Mouse (Mus musculus) heart, adult 2 months (tissue): ENCODE results near the gene Zmiz1. TPM values are rescaled to one million over a fixed set of nuclear protein-coding genes. Genes with fewer than 3 reads are reported as not detected.

Source experiments
- DNase-seq, 2 experiments: peaks; one replicate each; pipeline ENCODE4 v3.0.0; 2021
- H3K27ac ChIP-seq: fragments of 200-600 bp; 2 replicates; pipeline ENCODE4 v1.8.1; 2022
- H3K27me3 ChIP-seq: fragments of 200-500 bp; 2 replicates; pipeline ENCODE4 v1.6.1; 2012; ENCODE audit warnings: mild to moderate bottlenecking, low read length, inconsistent platforms, mixed read lengths; ENCODE audit not compliant: control insufficient read depth, insufficient read depth
- H3K36me3 ChIP-seq: fragments of 200-500 bp; 2 replicates; pipeline ENCODE4 v1.6.1; 2012; ENCODE audit warnings: low read length, inconsistent platforms; ENCODE audit not compliant: control insufficient read depth, insufficient read depth
- H3K4me1 ChIP-seq: fragments of 200-500 bp; 2 replicates; pipeline ENCODE4 v1.6.1; 2011; ENCODE audit warnings: low read length; ENCODE audit not compliant: control insufficient read depth, insufficient read depth
- H3K4me3 ChIP-seq: fragments of 200-600 bp; 2 replicates; pipeline ENCODE4 v1.8.1; 2022
- H3K79me2 ChIP-seq: fragments of 200-500 bp; replicated peaks from 2 replicates; pipeline ENCODE4 v1.6.1; 2012; ENCODE audit warnings: mild to moderate bottlenecking, inconsistent platforms, low read length, moderate library complexity, mixed read lengths; ENCODE audit not compliant: control insufficient read depth, insufficient read depth
- H3K9ac ChIP-seq: fragments of 200-500 bp; 2 replicates; pipeline ENCODE4 v1.6.1; 2012; ENCODE audit warnings: low read depth, mild to moderate bottlenecking, control low read depth, inconsistent platforms, low read length, mixed read lengths
- CTCF ChIP-seq: fragments of 200-600 bp; IDR thresholded peaks from 2 replicates; pipeline ENCODE4 v1.8.1; 2022; ENCODE audit warnings: antibody characterized with exemption, mild to moderate bottlenecking, moderate library complexity
- EP300 ChIP-seq: fragments of 200-500 bp; IDR thresholded peaks from 2 replicates; pipeline ENCODE4 v1.6.1; 2011; ENCODE audit warnings: low read depth, low read length, control low read depth; ENCODE audit not compliant: insufficient read depth
- POLR2A ChIP-seq: fragments of 200-500 bp; IDR thresholded peaks from 2 replicates; pipeline ENCODE4 v1.6.1; 2011; ENCODE audit warnings: mild to moderate bottlenecking, low read depth, low read length, control low read depth; ENCODE audit not compliant: insufficient read depth
- WGBS: fragments of 180-500 bp; shearing (Covaris S2); methylation state at CpG from one replicate; pipeline ENCODE4 v1.1.7; 2018; 5-methylcytosine and 5-hydroxymethylcytosine counted together
- intact Hi-C: fragments of 180-260 bp; cut with DNase I; formaldehyde crosslinking; loops from one replicate; pipeline ENCODE4 v1.15.1; 2025
- polyA plus RNA-seq: library from polyadenylated mRNA; depleted of rRNA; stranded (reverse); fragments of >200 nt; gene quantifications from 2 replicates; pipeline ENCODE4 v1.2.3, GENCODE M21; 2012
- total RNA-seq, 2 experiments: library from RNA; stranded (reverse); gene quantifications; 2 replicates each; pipeline ENCODE4 v1.2.3; 2021

The Zmiz1 gene
- total and polyA plus RNA-seq, 3 experiments, result 27.1 to 42.0 (median 40.7) TPM

DNA sequence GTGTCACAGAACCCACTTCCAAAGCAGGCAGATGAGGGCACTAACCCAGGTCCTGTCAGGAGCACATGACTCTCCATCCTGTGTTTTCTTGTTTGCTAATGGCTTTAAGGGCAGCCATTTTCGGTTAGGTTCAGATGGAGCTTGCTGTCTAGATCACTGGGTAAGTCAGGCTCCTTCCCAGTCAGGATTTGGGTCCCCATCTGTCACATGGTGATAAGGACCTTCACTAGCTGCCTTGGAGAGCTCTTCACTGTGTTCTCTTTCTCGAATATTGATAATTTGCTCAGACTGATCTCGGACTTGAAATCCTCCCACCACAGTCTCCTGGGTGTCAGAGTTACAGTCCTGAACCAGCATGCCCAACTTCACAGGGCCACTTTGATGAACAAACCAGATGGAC is 35.8 kb downstream of the Zmiz1 start:
- Histone ChIP-seq H3K79me2 (peaks cover 17% of the 10 kb centered on the region), H3K27me3 (no peaks in the 10 kb centered on the region), H3K9ac (no peak overlapping the region), H3K4me3 (no peak overlapping the region), H3K4me1 (peaks cover 72% of the 10 kb centered on the region), H3K27ac (no peak overlapping the region; the same call in 1 of the 2 replicates), H3K36me3 (0 out of 2 replicates have a peak, but pooled peaks cover 2% of the 10 kb centered on the region)
- 50% methylated on average over 3 of the region's 3 CpGs for WGBS
- TF ChIP-seq CTCF (no peak), POLR2A (no peak), EP300 (no peak)
- intact Hi-C loops, result no loop called here
- no peak for DNase-seq

DNA sequence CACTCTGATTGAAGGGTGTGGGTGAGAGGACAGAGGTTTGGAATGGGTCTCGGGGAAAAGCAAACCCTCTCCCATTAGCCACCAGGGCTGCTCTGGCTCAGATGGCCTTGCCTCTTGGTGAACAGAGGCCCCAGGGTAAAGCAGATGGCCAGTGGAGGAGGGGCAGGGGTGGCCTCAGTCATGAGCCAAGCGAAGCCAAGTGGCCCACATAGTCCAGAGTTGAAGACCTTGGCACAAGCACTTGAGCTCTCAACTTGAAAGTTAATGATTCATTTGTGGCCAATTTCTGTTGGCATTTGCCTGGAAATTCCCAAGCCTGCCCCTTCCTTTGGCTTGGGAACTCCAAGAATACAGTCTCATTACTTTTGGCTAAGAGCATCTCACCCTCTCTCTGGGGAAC is 37.1 kb downstream of the Zmiz1 start:
- intact Hi-C loops, result no loop called here
- no peak for DNase-seq
- WGBS, result 54% methylated on average over 2 of the region's 2 CpGs
- 0 out of 2 replicates have a peak, but pooled peaks cover 2% of the 10 kb centered on the region for H3K36me3 ChIP-seq
- H3K4me3 ChIP-seq, result no peak overlapping the region
- H3K27me3 ChIP-seq, result no peaks in the 10 kb centered on the region
- H3K79me2 ChIP-seq, result peaks cover 18% of the 10 kb centered on the region
- H3K4me1 ChIP-seq, result peaks cover 69% of the 10 kb centered on the region
- H3K27ac ChIP-seq, result peak overlapping the region; percentile 17; the same call in 1 of the 2 replicates
- H3K9ac ChIP-seq, result no peak overlapping the region; the same call in 1 of the 2 replicates
- TF ChIP-seq EP300 (no peak), POLR2A (no peak), CTCF (no peak)

DNA sequence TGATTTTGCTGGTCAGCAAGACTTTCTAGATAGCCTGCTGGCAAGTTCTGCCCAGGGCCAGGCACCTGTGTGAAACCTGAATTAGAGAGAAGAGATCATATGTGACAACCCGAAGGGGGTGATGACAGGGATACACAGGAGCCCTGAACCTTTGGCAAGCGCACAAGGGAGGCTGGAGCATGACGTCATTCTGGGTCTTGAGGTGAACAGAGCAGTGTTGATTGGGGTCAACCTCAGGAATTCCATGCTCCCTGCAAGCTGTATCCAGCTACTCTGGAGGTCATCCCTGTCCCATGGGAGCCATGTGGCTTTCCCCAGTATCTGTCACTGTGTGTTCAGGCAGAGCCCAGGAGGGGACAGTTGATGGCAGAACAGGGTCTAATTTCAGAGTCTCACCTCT is 38.0 kb downstream of the Zmiz1 start:
- WGBS, result 35% methylated on average over 3 of the region's 3 CpGs
- Histone ChIP-seq H3K27ac (peak overlapping the region; percentile 64), H3K4me1 (peaks cover 68% of the 10 kb centered on the region), H3K79me2 (peaks cover 20% of the 10 kb centered on the region), H3K4me3 (no peak overlapping the region), H3K9ac (no peak overlapping the region), H3K36me3 (0 out of 2 replicates have a peak, but pooled peaks cover 2% of the 10 kb centered on the region), H3K27me3 (no peaks in the 10 kb centered on the region)
- TF ChIP-seq CTCF, result no peak
- no peak for TF ChIP-seq POLR2A
- no peak for TF ChIP-seq EP300
- intact Hi-C loops, result no loop called here
- DNase-seq, result no peak

DNA sequence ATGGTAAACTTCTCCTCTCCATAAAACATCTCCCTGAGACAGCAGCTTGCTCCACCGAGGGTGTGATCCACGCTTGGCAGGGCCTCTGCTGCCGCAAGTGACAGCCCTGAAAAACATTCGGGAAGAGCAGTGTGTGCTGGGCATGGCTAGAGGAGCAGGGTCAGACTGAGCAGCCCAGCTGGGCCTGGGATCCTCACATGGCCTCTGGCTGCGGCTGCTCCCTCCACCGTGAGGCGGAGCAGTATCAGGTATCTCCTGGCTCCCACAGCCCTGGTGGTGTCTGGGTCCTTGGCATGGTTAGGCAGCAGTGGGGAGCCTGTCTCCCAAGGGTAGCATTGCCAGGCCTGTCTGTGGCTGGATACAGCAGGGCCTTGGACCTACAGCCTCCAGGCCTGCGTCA is 38.6 kb downstream of the Zmiz1 start:
- intact Hi-C loops, result no loop called here
- peaks cover 62% of the 10 kb centered on the region for H3K4me1 ChIP-seq
- no peak overlapping the region for H3K4me3 ChIP-seq
- TF ChIP-seq EP300 (peak; percentile 73; the same call in 1 of the 2 replicates), POLR2A (no peak), CTCF (peak; percentile 51)
- no peaks in the 10 kb centered on the region for H3K27me3 ChIP-seq
- WGBS, result 27% methylated on average over 8 of the region's 8 CpGs
- peak overlapping the region; percentile 64 for H3K27ac ChIP-seq
- no peak overlapping the region for H3K9ac ChIP-seq
- H3K36me3 ChIP-seq, result 0 out of 2 replicates have a peak, but pooled peaks cover 2% of the 10 kb centered on the region
- peaks cover 20% of the 10 kb centered on the region for H3K79me2 ChIP-seq
- DNase-seq, result peak; percentile 64 to 80

DNA sequence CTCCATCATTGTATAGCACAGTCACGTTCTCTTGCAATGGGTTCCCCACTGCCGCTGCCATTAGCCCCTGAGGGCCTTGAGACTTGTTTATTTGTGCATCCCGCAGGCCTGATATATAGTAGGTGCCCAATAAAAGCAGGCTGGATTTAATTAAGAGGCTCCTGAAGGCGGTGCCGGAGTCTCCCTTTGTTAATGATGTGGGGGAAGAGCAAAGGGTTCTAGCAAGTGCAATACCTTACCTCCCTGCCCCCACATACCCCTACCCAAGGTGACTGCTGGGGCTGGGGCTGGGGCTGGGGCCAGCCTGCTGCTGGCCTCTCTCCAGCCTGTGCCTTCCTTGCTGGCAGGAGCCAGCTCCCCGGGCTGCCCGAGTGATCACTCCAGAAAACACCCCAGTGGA is 39.4 kb downstream of the Zmiz1 start:
- Histone ChIP-seq H3K79me2 (peaks cover 19% of the 10 kb centered on the region), H3K4me1 (peaks cover 56% of the 10 kb centered on the region), H3K27ac (peak overlapping the region; percentile 64), H3K4me3 (no peak overlapping the region), H3K36me3 (0 out of 2 replicates have a peak, but pooled peaks cover 2% of the 10 kb centered on the region), H3K9ac (no peak overlapping the region), H3K27me3 (no peaks in the 10 kb centered on the region)
- no peak for TF ChIP-seq POLR2A
- TF ChIP-seq EP300, result no peak
- no peak for TF ChIP-seq CTCF
- intact Hi-C loops, result no loop called here
- 62% methylated on average over 7 of the region's 7 CpGs for WGBS
- no peak for DNase-seq

DNA sequence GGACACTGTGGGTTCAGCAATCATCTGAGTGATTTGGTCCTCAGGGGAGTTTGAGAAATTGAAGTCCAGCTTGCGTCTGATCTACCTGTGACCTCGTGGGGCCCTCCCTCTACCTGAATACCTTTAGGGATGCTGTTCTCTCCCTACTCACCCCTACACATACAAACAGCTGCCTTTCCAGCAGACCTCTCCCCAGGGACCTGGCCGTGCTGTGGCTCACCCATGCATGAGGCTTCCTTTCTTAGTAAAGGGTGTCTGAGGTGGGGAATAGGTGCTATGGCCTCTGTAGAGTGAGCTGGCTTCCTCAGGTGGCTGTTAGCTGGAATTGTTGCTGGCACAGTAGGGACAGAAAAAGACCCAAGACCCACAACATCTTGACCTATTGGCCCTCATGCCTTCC is 40.5 kb downstream of the Zmiz1 start:
- intact Hi-C loops, result no loop called here
- 51% methylated on average over 3 of the region's 3 CpGs for WGBS
- Histone ChIP-seq H3K9ac (no peak overlapping the region), H3K27me3 (no peaks in the 10 kb centered on the region), H3K36me3 (0 out of 2 replicates have a peak, but pooled peaks cover 2% of the 10 kb centered on the region), H3K4me3 (no peak overlapping the region), H3K4me1 (peaks cover 46% of the 10 kb centered on the region), H3K27ac (no peak overlapping the region), H3K79me2 (peaks cover 14% of the 10 kb centered on the region)
- no peak for TF ChIP-seq CTCF
- TF ChIP-seq POLR2A, result no peak
- TF ChIP-seq EP300, result no peak
- DNase-seq, result no peak
